Mouse (Mus musculus): Measurements from ENCODE around the gene Csmd2. TPM values are rescaled to one million over a fixed set of nuclear protein-coding genes. Genes with fewer than 3 reads are reported as not detected.
"Not testable (repeated sequence)": the region's sequence is repeated elsewhere in the genome, so short reads cannot be mapped to it uniquely, and the experiment has no call there.

Gene Csmd2
- polyA plus RNA-seq, 1 experiment from 2014 or later: 0.07 TPM

- no peak overlapping the region for H3K4me2 ChIP-seq
- ATAC-seq: no peak
- no peaks in the 10 kb centered on the region for H3K27me3 ChIP-seq (replicated peaks)
- no peaks in the 10 kb centered on the region for H3K9me3 ChIP-seq (replicated peaks)
- H3K9ac ChIP-seq: no peak overlapping the region
- WGBS (ENCODE audit: insufficient replicate concordance): 63% methylated on average over 8 of the region's 8 CpGs
- no peaks in the 10 kb centered on the region for H3K36me3 ChIP-seq
- H3K4me1 ChIP-seq: no peaks in the 10 kb centered on the region
- no peak overlapping the region for H3K27ac ChIP-seq
- H3K4me3 ChIP-seq: no peak overlapping the region
Measured at GRCm38 (mm10) chr4:128492055-128492454, 504.4 kb downstream of the Csmd2 start.

DNA sequence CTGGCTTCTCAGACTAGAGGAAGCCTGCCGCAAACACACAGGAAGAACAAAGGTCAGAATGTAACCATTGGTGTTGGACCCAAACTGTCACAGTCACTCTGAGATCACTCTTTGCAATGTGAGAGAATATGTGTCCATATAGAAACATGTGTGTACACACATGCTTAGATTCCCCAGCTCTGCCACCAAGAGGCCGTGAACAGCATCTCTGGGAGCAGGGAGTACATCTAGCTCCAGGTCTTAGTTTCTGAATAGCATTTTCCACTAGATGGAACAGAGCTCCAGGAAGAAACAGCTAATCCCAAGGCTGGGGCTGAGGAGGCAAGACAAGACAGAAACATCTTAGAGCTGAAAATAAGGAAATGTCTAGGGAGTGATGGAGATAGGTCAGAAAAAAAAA, 512.3 kb downstream of the Csmd2 start:
- H3K27me3 ChIP-seq (replicated peaks): no peaks in the 10 kb centered on the region
- 86% methylated on average over 2 of the region's 2 CpGs for WGBS (ENCODE audit: insufficient replicate concordance)
- ATAC-seq: no peak
- H3K9ac ChIP-seq: no peak overlapping the region
- no peak overlapping the region for H3K4me2 ChIP-seq
- H3K4me3 ChIP-seq: no peak overlapping the region
- no peaks in the 10 kb centered on the region for H3K9me3 ChIP-seq (replicated peaks)
- no peaks in the 10 kb centered on the region for H3K36me3 ChIP-seq
- no peak overlapping the region for H3K27ac ChIP-seq
- H3K4me1 ChIP-seq: no peaks in the 10 kb centered on the region

DNA sequence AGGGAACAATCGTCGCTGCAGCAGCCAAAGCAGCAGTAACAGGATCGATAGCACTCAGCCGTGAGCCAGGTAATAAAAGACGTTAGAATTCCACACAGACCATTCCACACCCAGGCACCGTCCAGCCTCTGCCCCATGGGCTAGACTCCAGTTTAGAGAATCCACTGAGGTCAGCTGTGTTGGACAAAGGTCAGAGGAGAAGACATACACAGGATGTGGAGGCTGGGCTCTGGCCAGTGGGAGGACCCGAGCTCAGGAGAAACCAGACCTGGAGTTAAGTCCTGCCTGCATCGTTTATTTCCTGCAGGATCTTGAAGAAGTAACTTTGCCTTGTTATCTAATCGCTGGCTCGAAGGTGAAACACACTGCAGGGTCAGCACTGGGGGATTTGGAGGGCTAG, 519.2 kb downstream of the Csmd2 start:
- Histone ChIP-seq H3K4me1 (no peaks in the 10 kb centered on the region), H3K4me2 (no peak overlapping the region), H3K27ac (no peak overlapping the region), H3K4me3 (no peak overlapping the region), H3K27me3 (replicated peaks) (no peaks in the 10 kb centered on the region), H3K9ac (no peak overlapping the region), H3K9me3 (replicated peaks) (no peaks in the 10 kb centered on the region), H3K36me3 (no peaks in the 10 kb centered on the region)
- 46% methylated on average over 10 of the region's 10 CpGs for whole genome bisulfite sequencing (ENCODE audit: insufficient replicate concordance)
- no peak for ATAC-seq

GRCm38 (mm10) chr4:128509885-128510284, 522.2 kb downstream of the Csmd2 start:
- WGBS (ENCODE audit: insufficient replicate concordance): 53% methylated on average over 5 of the region's 5 CpGs
- Histone ChIP-seq H3K9me3 (replicated peaks) (no peaks in the 10 kb centered on the region), H3K27ac (no peak overlapping the region), H3K4me1 (no peaks in the 10 kb centered on the region), H3K9ac (no peak overlapping the region), H3K36me3 (no peaks in the 10 kb centered on the region), H3K27me3 (replicated peaks) (no peaks in the 10 kb centered on the region), H3K4me3 (no peak overlapping the region), H3K4me2 (no peak overlapping the region)
- no peak for ATAC-seq

DNA sequence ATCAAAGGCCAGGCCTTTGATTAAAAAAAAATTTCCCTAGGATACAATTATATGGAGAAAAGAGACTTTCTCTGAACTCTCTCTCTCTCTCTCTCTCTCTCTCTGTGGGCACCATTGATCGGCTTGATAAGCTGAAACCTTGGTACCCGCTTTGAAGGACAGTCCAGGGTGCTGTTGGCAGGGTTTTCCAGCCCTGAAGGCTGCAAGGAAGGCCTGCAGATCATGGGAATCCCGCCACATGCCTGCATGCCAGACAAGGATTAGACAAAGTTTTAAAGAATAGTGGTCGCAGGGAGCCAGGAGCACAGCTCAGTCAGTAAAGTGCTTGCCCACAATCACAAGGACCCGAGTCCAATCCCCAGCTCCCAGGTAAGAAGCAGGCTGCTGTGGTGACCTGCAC, 526.8 kb downstream of the Csmd2 start:
- H3K4me2 ChIP-seq: no peak overlapping the region
- no peak overlapping the region for H3K27ac ChIP-seq
- no peaks in the 10 kb centered on the region for H3K9me3 ChIP-seq (replicated peaks)
- H3K9ac ChIP-seq: no peak overlapping the region
- ATAC-seq: no peak
- H3K27me3 ChIP-seq (replicated peaks): no peaks in the 10 kb centered on the region
- H3K4me3 ChIP-seq: no peak overlapping the region
- no peaks in the 10 kb centered on the region for H3K4me1 ChIP-seq
- WGBS (ENCODE audit: insufficient replicate concordance): 60% methylated on average over 5 of the region's 5 CpGs
- H3K36me3 ChIP-seq: no peaks in the 10 kb centered on the region

GRCm38 (mm10) chr4:128521276-128521675, 533.6 kb downstream of the Csmd2 start:
- H3K27ac ChIP-seq: no peak overlapping the region
- no peak for ATAC-seq
- WGBS (ENCODE audit: insufficient replicate concordance): 63% methylated on average over 6 of the region's 6 CpGs
- no peaks in the 10 kb centered on the region for H3K4me1 ChIP-seq
- H3K36me3 ChIP-seq: no peaks in the 10 kb centered on the region
- H3K4me3 ChIP-seq: no peak overlapping the region
- no peaks in the 10 kb centered on the region for H3K27me3 ChIP-seq (replicated peaks)
- H3K9ac ChIP-seq: no peak overlapping the region
- no peak overlapping the region for H3K4me2 ChIP-seq
- no peaks in the 10 kb centered on the region for H3K9me3 ChIP-seq (replicated peaks)

DNA sequence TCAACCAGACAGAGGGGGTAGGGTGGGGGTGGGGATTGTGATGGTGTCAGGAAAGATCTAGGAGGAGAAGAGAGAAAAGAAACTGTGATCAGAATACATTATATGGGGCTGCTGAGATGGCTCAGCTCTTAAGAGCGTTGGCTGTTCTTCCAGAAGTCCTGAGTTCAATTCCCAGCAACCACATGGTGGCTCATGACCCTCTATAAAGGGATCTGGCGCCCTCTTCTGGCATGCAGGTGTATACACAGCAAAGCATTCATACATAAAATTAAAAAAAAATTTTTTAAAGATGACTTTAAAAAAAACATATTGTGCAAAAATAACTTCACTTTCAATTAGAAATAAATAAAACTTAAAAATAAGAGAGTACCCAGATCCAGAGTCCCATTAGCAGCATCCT, 555.7 kb downstream of the Csmd2 start:
- WGBS (ENCODE audit: insufficient replicate concordance): 25% methylated on average over 2 of the region's 2 CpGs
- H3K4me2 ChIP-seq: no peak overlapping the region
- no peaks in the 10 kb centered on the region for H3K9me3 ChIP-seq (replicated peaks)
- no peaks in the 10 kb centered on the region for H3K27me3 ChIP-seq (replicated peaks)
- no peaks in the 10 kb centered on the region for H3K4me1 ChIP-seq
- no peak for ATAC-seq
- H3K27ac ChIP-seq: no peak overlapping the region
- H3K36me3 ChIP-seq: no peaks in the 10 kb centered on the region
- H3K4me3 ChIP-seq: no peak overlapping the region
- no peak overlapping the region for H3K9ac ChIP-seq

DNA sequence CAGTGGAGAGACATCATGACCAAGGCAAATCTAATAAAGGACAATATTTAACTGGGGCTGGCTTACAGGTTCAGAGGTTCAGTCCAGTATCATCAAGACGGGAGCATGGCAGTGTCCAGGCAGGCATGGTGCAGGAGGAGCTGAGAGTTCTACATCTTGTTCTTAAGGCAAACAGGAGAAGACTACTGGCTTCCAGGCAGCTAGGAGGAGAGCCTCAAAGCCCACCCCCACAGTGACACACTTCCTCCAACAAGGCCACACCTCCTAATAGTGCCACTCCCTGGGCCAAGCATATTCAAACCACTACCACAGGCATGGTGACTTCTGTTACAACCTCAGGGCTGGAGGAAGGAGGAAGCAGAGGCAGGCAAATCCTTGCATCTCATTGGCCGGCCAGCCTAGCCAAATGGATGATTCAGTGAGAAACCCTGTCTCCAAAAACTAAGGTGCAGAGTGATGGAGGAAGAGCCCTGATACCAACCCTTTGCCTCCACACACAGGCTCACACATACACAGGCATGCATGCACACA, 556.4 kb downstream of the Csmd2 start:
- H3K4me2 ChIP-seq; H3K27ac ChIP-seq; H3K4me1 ChIP-seq; H3K9ac ChIP-seq; H3K9me3 ChIP-seq (replicated peaks); H3K36me3 ChIP-seq; H3K4me3 ChIP-seq; H3K27me3 ChIP-seq (replicated peaks); ATAC-seq: not testable (repeated sequence)
- 56% methylated on average over 2 of the region's 2 CpGs for WGBS (ENCODE audit: insufficient replicate concordance)

GRCm38 (mm10) chr4:128550756-128551155, 563.1 kb downstream of the Csmd2 start:
- H3K27ac ChIP-seq: no peak overlapping the region
- WGBS (ENCODE audit: insufficient replicate concordance): 70% methylated on average over 6 of the region's 6 CpGs

GRCm38 (mm10) chr4:128554198-128554597, 566.5 kb downstream of the Csmd2 start:
- Histone ChIP-seq H3K27ac (no peak overlapping the region), H3K4me2 (no peak overlapping the region), H3K9me3 (replicated peaks) (no peaks in the 10 kb centered on the region), H3K4me1 (no peaks in the 10 kb centered on the region), H3K4me3 (no peak overlapping the region), H3K36me3 (no peaks in the 10 kb centered on the region), H3K27me3 (replicated peaks) (no peaks in the 10 kb centered on the region), H3K9ac (no peak overlapping the region)
- WGBS (ENCODE audit: insufficient replicate concordance): 86% methylated on average over 2 of the region's 2 CpGs
- no peak for ATAC-seq

More at GRCm38 (mm10) chr4:128550756-128551155, 563.1 kb downstream of the Csmd2 start:
- Histone ChIP-seq H3K9me3 (replicated peaks) (no peaks in the 10 kb centered on the region), H3K36me3 (no peaks in the 10 kb centered on the region), H3K27me3 (replicated peaks) (no peaks in the 10 kb centered on the region), H3K4me1 (no peaks in the 10 kb centered on the region), H3K9ac (no peak overlapping the region), H3K4me2 (no peak overlapping the region), H3K4me3 (no peak overlapping the region)
- ATAC-seq: no peak

DNA sequence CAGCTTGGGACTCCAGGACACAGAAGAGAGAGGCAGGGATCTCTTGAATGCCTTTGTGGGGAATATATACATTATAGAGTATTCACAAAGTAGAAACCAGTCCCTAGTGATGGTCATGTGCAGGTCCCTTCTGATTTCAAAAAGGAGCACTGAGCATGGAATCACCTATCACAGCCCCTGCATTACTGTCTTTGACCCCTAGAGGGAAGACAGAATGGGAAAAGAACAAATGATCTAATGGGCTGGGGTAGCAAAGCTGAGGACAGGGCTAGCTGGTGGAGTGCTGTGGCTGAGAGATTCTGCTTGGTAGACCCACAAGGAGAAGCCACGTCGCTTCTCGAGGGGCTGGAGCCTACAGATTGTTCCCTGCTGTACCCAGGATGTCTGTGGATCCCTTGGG, 572.7 kb downstream of the Csmd2 start:
- no peak overlapping the region for H3K4me3 ChIP-seq
- H3K36me3 ChIP-seq: no peaks in the 10 kb centered on the region
- no peak for ATAC-seq

GRCm38 (mm10) chr4:128575811-128576210, 588.2 kb downstream of the Csmd2 start:
- ATAC-seq: no peak
- 78% methylated on average over 4 of the region's 4 CpGs for whole genome bisulfite sequencing (ENCODE audit: insufficient replicate concordance)
- Histone ChIP-seq H3K4me1 (no peaks in the 10 kb centered on the region), H3K27me3 (replicated peaks) (no peaks in the 10 kb centered on the region), H3K27ac (no peak overlapping the region), H3K4me2 (no peak overlapping the region), H3K4me3 (no peak overlapping the region), H3K36me3 (peaks cover 7% of the 10 kb centered on the region), H3K9ac (no peak overlapping the region), H3K9me3 (replicated peaks) (no peaks in the 10 kb centered on the region)

More for the DNA sequence above, 572.7 kb downstream of the Csmd2 start:
- H3K27me3 ChIP-seq (replicated peaks): peaks cover 6% of the 10 kb centered on the region; the same call in 1 of the 2 replicates
- 48% methylated on average over 3 of the region's 3 CpGs for WGBS (ENCODE audit: insufficient replicate concordance)
- no peak overlapping the region for H3K4me2 ChIP-seq
- H3K4me1 ChIP-seq: no peaks in the 10 kb centered on the region
- no peak overlapping the region for H3K9ac ChIP-seq
- no peaks in the 10 kb centered on the region for H3K9me3 ChIP-seq (replicated peaks)
- no peak overlapping the region for H3K27ac ChIP-seq

DNA sequence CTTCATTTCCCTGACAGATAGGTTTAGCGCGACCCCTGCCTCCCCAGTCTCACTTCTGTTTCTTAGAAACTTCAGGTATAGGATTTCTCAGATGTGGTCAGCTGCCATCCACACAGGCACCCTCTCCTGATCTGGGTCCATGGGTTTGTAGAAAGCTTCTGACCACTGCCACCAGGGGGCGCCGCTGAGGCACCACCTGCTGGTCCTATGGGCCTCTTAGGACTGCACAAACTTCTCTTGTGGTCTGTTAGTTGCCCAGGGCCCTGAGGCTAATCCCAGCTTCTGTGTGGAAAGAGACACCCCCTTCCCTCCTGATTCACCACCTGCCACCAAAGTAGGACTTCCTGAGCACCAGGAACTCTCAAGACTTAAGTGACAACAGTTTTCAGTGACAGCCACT, 591.5 kb downstream of the Csmd2 start:
- no peak overlapping the region for H3K27ac ChIP-seq
- peaks cover 18% of the 10 kb centered on the region for H3K9me3 ChIP-seq (replicated peaks)
- H3K36me3 ChIP-seq: peaks cover 38% of the 10 kb centered on the region
- H3K4me1 ChIP-seq: no peaks in the 10 kb centered on the region
- H3K9ac ChIP-seq: no peak overlapping the region
- 0 out of 2 replicates have a peak, but pooled peaks have one; percentile 40 for ATAC-seq
- no peaks in the 10 kb centered on the region for H3K27me3 ChIP-seq (replicated peaks)
- no peak overlapping the region for H3K4me3 ChIP-seq
- 32% methylated on average over 4 of the region's 4 CpGs for WGBS (ENCODE audit: insufficient replicate concordance)
- H3K4me2 ChIP-seq: no peak overlapping the region

Data from liver, embryonic 12.5 days (tissue).